Mouse (Mus musculus) neutrophil, adult 5-6 weeks (primary cell): ENCODE results near the gene Prickle1. TPM values are rescaled to one million over a fixed set of nuclear protein-coding genes. Genes with fewer than 3 reads are reported as not detected.

Experiments
- ATAC-seq: fragments of 151-379, 151-347 bp; 2 replicates; pipeline ENCODE4 v1.8.0; 2017; ENCODE audit warnings: mild to moderate bottlenecking, moderate TSS enrichment; ENCODE audit not compliant: insufficient number of reproducible peaks, poor library complexity, low FRiP score, severe bottlenecking; ENCODE audit errors: extremely low read depth
- total RNA-seq: library from RNA; stranded (forward); fragments of 200-1000 nt; gene quantifications from 2 replicates; pipeline ENCODE4 v1.2.3, GENCODE M21; 2017

Prickle1 gene
- total RNA-seq, 1 experiment from 2014 or later: 0.23 TPM

GRCm38 (mm10) chr15:93518143-93518902, 77.4 kb downstream of the Prickle1 start:
- ATAC-seq: no peak

GRCm38 (mm10) chr15:93517022-93517565, 78.6 kb downstream of the Prickle1 start:
- no peak for ATAC-seq

- no peak for ATAC-seq
These were observed 80.4 kb downstream of the Prickle1 start for GRCm38 (mm10) chr15:93515316-93515715.

GRCm38 (mm10) chr15:93513939-93514341, 81.8 kb downstream of the Prickle1 start:
- ATAC-seq: no peak

- ATAC-seq: no peak
These were observed 83.3 kb downstream of the Prickle1 start for GRCm38 (mm10) chr15:93512437-93512836.

- no peak for ATAC-seq
These were observed 84.9 kb downstream of the Prickle1 start for GRCm38 (mm10) chr15:93510690-93511336.

GRCm38 (mm10) chr15:93504808-93505207, 90.9 kb downstream of the Prickle1 start:
- no peak for ATAC-seq

GRCm38 (mm10) chr15:93503201-93503745, 92.4 kb downstream of the Prickle1 start:
- no peak for ATAC-seq

GRCm38 (mm10) chr15:93502703-93503102, 93.0 kb downstream of the Prickle1 start:
- no peak for ATAC-seq

- no peak for ATAC-seq
These were observed 95.8 kb downstream of the Prickle1 start for GRCm38 (mm10) chr15:93499866-93500265.

GRCm38 (mm10) chr15:93494700-93495099, 101.0 kb downstream of the Prickle1 start:
- ATAC-seq: no peak

GRCm38 (mm10) chr15:93489597-93489996, 106.1 kb downstream of the Prickle1 start:
- ATAC-seq: no peak

GRCm38 (mm10) chr15:93486066-93486465, 109.6 kb downstream of the Prickle1 start:
- no peak for ATAC-seq

GRCm38 (mm10) chr15:93485252-93485651, 110.4 kb downstream of the Prickle1 start:
- no peak for ATAC-seq

- no peak for ATAC-seq
These were observed 111.4 kb downstream of the Prickle1 start for GRCm38 (mm10) chr15:93484261-93484710.

GRCm38 (mm10) chr15:93481112-93481511, 114.6 kb downstream of the Prickle1 start:
- ATAC-seq: no peak

GRCm38 (mm10) chr15:93479445-93479844, 116.2 kb downstream of the Prickle1 start:
- ATAC-seq: no peak

- no peak for ATAC-seq
These were observed 117.0 kb downstream of the Prickle1 start for GRCm38 (mm10) chr15:93478676-93479075.

- ATAC-seq: no peak
These were observed 118.0 kb downstream of the Prickle1 start for GRCm38 (mm10) chr15:93477729-93478128.

GRCm38 (mm10) chr15:93475688-93476087, 120.0 kb downstream of the Prickle1 start:
- no peak for ATAC-seq
